Mouse (Mus musculus) olfactory bulb, adult 2 months (tissue): ENCODE results near the gene Obp2a.

ENCODE experiments used
- CTCF ChIP-seq: fragments of 200-500 bp; IDR thresholded peaks from 2 replicates; pipeline ENCODE4 v1.5.1; 2012; ENCODE audit warnings: low read depth, mild to moderate bottlenecking, low read length, moderate library complexity; ENCODE audit not compliant: insufficient read depth
- POLR2A ChIP-seq: fragments of 200-500 bp; IDR thresholded peaks from 2 replicates; pipeline ENCODE4 v1.6.1; 2012; ENCODE audit warnings: mild to moderate bottlenecking, low read depth, low read length, moderate library complexity; ENCODE audit not compliant: insufficient read depth

DNA sequence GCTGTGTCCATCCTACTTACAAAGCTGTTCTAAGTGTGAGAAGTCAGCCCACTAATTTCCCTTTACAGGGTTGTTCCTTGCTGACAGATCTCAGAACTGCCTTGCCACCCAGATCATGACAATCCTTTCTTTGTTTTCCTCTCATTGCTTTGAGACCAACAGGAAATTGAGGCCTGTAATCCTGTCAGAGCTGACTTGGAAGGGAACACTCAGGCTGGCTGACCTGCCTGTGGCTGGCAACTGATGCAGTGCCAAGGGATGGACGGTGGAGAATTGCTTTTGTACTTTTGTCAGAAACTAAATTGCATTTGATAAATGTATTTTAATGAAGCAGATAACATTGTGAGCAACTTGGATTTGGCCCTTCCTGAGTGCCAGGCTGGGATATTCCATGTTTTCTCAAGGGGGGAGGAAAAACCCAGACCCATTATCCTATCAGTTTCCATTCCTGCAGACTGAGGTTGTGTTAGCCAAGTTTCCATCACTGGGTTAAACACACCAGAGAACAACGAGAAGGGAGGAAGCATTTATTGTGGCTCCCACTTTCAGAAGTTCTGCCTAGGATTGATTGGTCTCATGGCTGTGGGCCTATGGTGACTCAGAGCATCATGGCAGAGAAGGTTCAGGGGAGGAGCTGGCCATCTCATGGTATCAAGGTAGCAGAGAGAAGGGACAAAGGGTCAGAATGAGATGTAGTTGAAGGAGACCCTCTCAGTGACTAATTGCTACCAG lies 33.5 kb downstream of the Obp2a start:
- TF ChIP-seq CTCF (no peak), POLR2A (no peak)
